9 mouse cellular contexts compared by ENCODE assay signal in the genomic region with DNA sequence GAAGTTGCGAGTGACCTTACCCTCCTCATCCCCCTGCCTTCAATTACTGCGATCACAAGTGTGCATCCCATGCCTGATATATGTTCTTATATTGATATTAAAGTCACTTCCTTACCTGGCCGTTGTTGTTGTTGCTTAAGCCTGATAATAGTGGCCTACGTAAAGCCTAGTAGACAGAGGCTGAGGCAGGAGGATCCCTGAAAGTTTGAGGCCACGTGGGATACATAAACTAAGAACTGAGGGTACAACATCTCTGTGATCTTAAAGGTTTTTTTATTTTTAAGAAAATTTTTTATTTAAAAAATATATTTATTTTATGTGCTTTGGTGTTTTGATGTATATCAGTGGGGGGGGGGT. TPM values are rescaled to one million over a fixed set of nuclear protein-coding genes. Genes with fewer than 3 reads are reported as not detected.
DNase-seq lines count a peak whose midpoint lies in the region; ATAC-seq lines count a peak whose summit lies in the region.
"Had no signal": no experiment of that assay in that cellular context is flagged by ENCODE, and none has a peak within 500 bp of the region (broad histone marks: within the 10 kb centered on the region; RNA-seq: fewer than 3 reads in every experiment).

A gene (plus strand): TSS at position 258 of the 357 bp plus-strand sequence.

- H3K36me3 ChIP-seq in heart, embryonic 12.5 days: peaks cover 27% of the 10 kb centered on the region
- no peaks in the 10 kb centered on the region for H3K36me3 ChIP-seq in liver, embryonic 16.5 days (ENCODE audit: control insufficient read depth, insufficient read depth)

- no peak for ATAC-seq in heart, embryonic 12.5 days (ENCODE audit: insufficient number of reproducible peaks, low FRiP score)
- no peak for ATAC-seq in liver, embryonic 16.5 days (ENCODE audit: low read depth)

- peak within 1 kb of the TSS; percentile 91 for H3K4me2 ChIP-seq in heart, embryonic 12.5 days
- H3K4me2 ChIP-seq in liver, embryonic 16.5 days (ENCODE audit: low read depth, low read length): peak within 1 kb of the TSS; percentile 53

- peak within 1 kb of the TSS; percentile 90 for H3K27ac ChIP-seq in heart, embryonic 12.5 days (ENCODE audit: poor library complexity, severe bottlenecking)
- no peak within 1 kb of the TSS; the same call in 1 of the 2 replicates for H3K27ac ChIP-seq in liver, embryonic 16.5 days (ENCODE audit: low read length)

- H3K9me3 ChIP-seq in heart, embryonic 12.5 days (replicated peaks): 0 out of 2 replicates have a peak, but pooled peaks cover 2% of the 10 kb centered on the region
- no peaks in the 10 kb centered on the region for H3K9me3 ChIP-seq in liver, embryonic 16.5 days (replicated peaks; ENCODE audit: control insufficient read depth, low read length)

- peak within 1 kb of the TSS; percentile 79 for H3K4me3 ChIP-seq in heart, embryonic 12.5 days
- H3K4me3 ChIP-seq in liver, embryonic 16.5 days (ENCODE audit: low read depth, low read length): peak within 1 kb of the TSS; percentile 55

- WGBS in heart, embryonic 12.5 days: 94% methylated on average over 5 of the region's 5 CpGs
- 80% methylated on average over 5 of the region's 5 CpGs for WGBS in liver, embryonic 16.5 days (ENCODE audit: insufficient replicate concordance)

- H3K9ac ChIP-seq in heart, embryonic 12.5 days: peak within 1 kb of the TSS; percentile 95; the same call in 1 of the 2 replicates
- H3K9ac ChIP-seq in liver, embryonic 16.5 days (ENCODE audit: low read depth, low read length): no peak within 1 kb of the TSS; the same call in 1 of the 2 replicates

- DNase-seq in heart, adult 8-10 months (ENCODE audit: low spot score): no peak
- DNase-seq in adrenal gland, postnatal 10 days: no peak
- no peak for DNase-seq in heart, postnatal 4 days
- DNase-seq in urinary bladder, postnatal 25 days (ENCODE audit: low spot score): no peak
- no peak for DNase-seq in right cerebral cortex, adult 18-20 months
- DNase-seq in T-cell, adult 2 months (ENCODE audit: low spot score): no peak

- no peaks in the 10 kb centered on the region for H3K27me3 ChIP-seq in heart, embryonic 12.5 days (replicated peaks)
- peaks cover 7% of the 10 kb centered on the region for H3K27me3 ChIP-seq in liver, embryonic 16.5 days (ENCODE audit: control insufficient read depth, insufficient read depth, low read depth, low read length)
- H3K27me3 ChIP-seq: CH12.LX had no signal

- peaks cover 64% of the 10 kb centered on the region for H3K4me1 ChIP-seq in heart, embryonic 12.5 days (replicated peaks)
- peaks cover 25% of the 10 kb centered on the region for H3K4me1 ChIP-seq in liver, embryonic 16.5 days (ENCODE audit: control insufficient read depth, low read depth, low read length)

RNA-seq across cellular contexts. Expression of the gene that starts here (rescaled TPM):
- polyA plus RNA-seq in heart, embryonic 12.5 days (2016; fragmentation: Nextera tagmentation; extraction: Ambion mirVana): 19.6 and 29.4 TPM in 2 replicates
- 1 to 10 TPM; 3.2 to 5.1 (median 4.5) TPM for total RNA-seq in heart, adult 8-10 months (2022)
- 10 to 100 TPM; 16.2 to 21.2 TPM for total RNA-seq in adrenal gland, postnatal 10 days (2021)
- 10 to 100 TPM; 22.0 to 24.5 TPM for total RNA-seq in heart, postnatal 4 days (2021)
- polyA plus RNA-seq in liver, embryonic 16.5 days (2015; fragmentation: Nextera tagmentation; extraction: Ambion mirVana): 5.3 and 5.9 TPM in 2 replicates
